Mouse (Mus musculus) limb, embryonic 15.5 days (tissue): ENCODE measurements around the gene Klrb1. TPM values are rescaled to one million over a fixed set of nuclear protein-coding genes. Genes with fewer than 3 reads are reported as not detected.
"Not testable (repeated sequence)": the region's sequence is repeated elsewhere in the genome, so short reads cannot be mapped to it uniquely, and the experiment has no call there.

ENCODE experiments used
- ATAC-seq: fragments of 200-750 bp; cut with Nextera tagmentation; 2 replicates; pipeline ENCODE4 v1.8.0; 2017; ENCODE audit warnings: low read depth, moderate TSS enrichment; ENCODE audit not compliant: insufficient number of reproducible peaks, low FRiP score, low TSS enrichment
- H3K27ac ChIP-seq: fragments of 300-500 bp; sonication (generic); 2 replicates; pipeline ENCODE4 v1.5.1; 2015; ENCODE audit warnings: moderate library complexity, mild to moderate bottlenecking, inconsistent platforms
- H3K27me3 ChIP-seq: fragments of 300-500 bp; sonication (generic); 2 replicates; pipeline ENCODE4 v1.6.1; 2015; ENCODE audit warnings: inconsistent platforms
- H3K36me3 ChIP-seq: fragments of 300-500 bp; sonication (generic); 2 replicates; pipeline ENCODE4 v1.6.1; 2015; ENCODE audit warnings: inconsistent platforms
- H3K4me1 ChIP-seq: fragments of 300-500 bp; sonication (generic); 2 replicates; pipeline ENCODE4 v1.6.1; 2015; ENCODE audit warnings: inconsistent platforms
- H3K4me2 ChIP-seq: fragments of 300-500 bp; sonication (generic); 2 replicates; pipeline ENCODE4 v1.6.1; 2015; ENCODE audit warnings: mild to moderate bottlenecking, inconsistent platforms
- H3K4me3 ChIP-seq: fragments of 300-500 bp; sonication (generic); 2 replicates; pipeline ENCODE4 v1.5.1; 2015; ENCODE audit warnings: mild to moderate bottlenecking, inconsistent platforms
- H3K9ac ChIP-seq: fragments of 300-500 bp; sonication (generic); 2 replicates; pipeline ENCODE4 v1.6.1; 2015; ENCODE audit warnings: inconsistent platforms
- H3K9me3 ChIP-seq: fragments of 300-500 bp; sonication (generic); 2 replicates; pipeline ENCODE4 v1.6.1; 2016; ENCODE audit warnings: inconsistent platforms
- WGBS: fragments of 180-500 bp; shearing (Covaris S2); methylation state at CpG from one replicate; pipeline ENCODE4 v1.1.7; 2015; 5-methylcytosine and 5-hydroxymethylcytosine counted together
- polyA plus RNA-seq: library from polyadenylated mRNA; unstranded; fragments of >200 nt; fragmentation: Nextera tagmentation; extraction: Ambion mirVana; gene quantifications from 2 replicates; pipeline ENCODE4 v1.2.1, GENCODE M21; 2015

Gene Klrb1
- polyA plus RNA-seq: not detected in 2 replicates

DNA sequence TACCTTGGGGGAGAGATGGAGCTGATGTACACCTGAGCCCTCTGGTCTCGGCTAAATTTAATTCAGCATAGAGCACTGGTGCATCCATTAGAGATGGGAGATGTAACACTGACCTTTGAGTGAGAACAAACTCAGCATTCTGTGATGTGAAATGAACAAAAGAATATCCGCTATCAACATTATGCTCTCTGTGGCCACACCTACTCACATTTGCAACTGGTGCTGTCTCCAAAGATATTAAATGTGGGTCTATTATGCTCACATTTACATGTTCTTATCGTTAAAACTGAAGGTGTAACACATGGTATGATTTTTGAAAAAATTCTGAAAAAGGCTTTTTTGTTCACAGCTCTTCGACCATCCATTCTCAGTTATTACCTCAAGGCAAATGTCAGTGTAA, at the start of gene Klrb1:
Gene Klrb1, minus strand, starts transcription at position 101 of the 400 bp plus-strand sequence.
- H3K4me2 ChIP-seq: no peak within 1 kb of the TSS
- WGBS: 81% methylated on average over 4 of the region's 4 CpGs
- H3K36me3 ChIP-seq: no peaks in the 10 kb centered on the region
- no peaks in the 10 kb centered on the region for H3K9me3 ChIP-seq
- ATAC-seq: no peak
- no peaks in the 10 kb centered on the region for H3K27me3 ChIP-seq
- no peak within 1 kb of the TSS for H3K4me3 ChIP-seq
- no peaks in the 10 kb centered on the region for H3K4me1 ChIP-seq
- no peak within 1 kb of the TSS for H3K9ac ChIP-seq
- H3K27ac ChIP-seq: no peak within 1 kb of the TSS

GRCm38 (mm10) chr6:128769481-128770253, 46.8 kb upstream of the Klrb1 start:
- H3K27ac ChIP-seq: no peak overlapping the region
- no peaks in the 10 kb centered on the region for H3K9me3 ChIP-seq
- no peaks in the 10 kb centered on the region for H3K36me3 ChIP-seq
- no peak overlapping the region for H3K4me2 ChIP-seq
- no peaks in the 10 kb centered on the region for H3K27me3 ChIP-seq
- no peak for ATAC-seq
- H3K4me3 ChIP-seq: no peak overlapping the region
- H3K4me1 ChIP-seq: 0 out of 2 replicates have a peak, but pooled peaks cover 2% of the 10 kb centered on the region
- H3K9ac ChIP-seq: no peak overlapping the region
- 73% methylated on average over 10 of the region's 10 CpGs for WGBS

- no peaks in the 10 kb centered on the region for H3K27me3 ChIP-seq
- no peaks in the 10 kb centered on the region for H3K9me3 ChIP-seq
- H3K4me3 ChIP-seq: no peak overlapping the region
- no peaks in the 10 kb centered on the region for H3K36me3 ChIP-seq
- peaks cover 2% of the 10 kb centered on the region; the same call in 1 of the 2 replicates for H3K4me1 ChIP-seq
- H3K9ac ChIP-seq: no peak overlapping the region
- no peak overlapping the region for H3K4me2 ChIP-seq
- ATAC-seq: no peak
- 79% methylated on average over 4 of the region's 4 CpGs for WGBS
- no peak overlapping the region for H3K27ac ChIP-seq
Observed at GRCm38 (mm10) chr6:128768047-128768446, 45.2 kb upstream of the Klrb1 start.

GRCm38 (mm10) chr6:128766486-128767254, 43.8 kb upstream of the Klrb1 start:
- H3K27me3 ChIP-seq, H3K9ac ChIP-seq, ATAC-seq, H3K9me3 ChIP-seq, H3K4me3 ChIP-seq, H3K4me2 ChIP-seq, H3K27ac ChIP-seq, H3K4me1 ChIP-seq, H3K36me3 ChIP-seq: not testable (repeated sequence)
- WGBS: 68% methylated on average over 6 of the region's 6 CpGs

- Histone ChIP-seq H3K9me3 (no peaks in the 10 kb centered on the region), H3K4me1 (peaks cover 6% of the 10 kb centered on the region; the same call in 1 of the 2 replicates), H3K27ac (no peak overlapping the region), H3K4me2 (no peak overlapping the region), H3K27me3 (no peaks in the 10 kb centered on the region), H3K4me3 (no peak overlapping the region), H3K9ac (no peak overlapping the region), H3K36me3 (no peaks in the 10 kb centered on the region)
- no peak for ATAC-seq
- 79% methylated on average over 1 of the region's 1 CpGs for WGBS
Observed at GRCm38 (mm10) chr6:128765211-128765610, 42.4 kb upstream of the Klrb1 start.

DNA sequence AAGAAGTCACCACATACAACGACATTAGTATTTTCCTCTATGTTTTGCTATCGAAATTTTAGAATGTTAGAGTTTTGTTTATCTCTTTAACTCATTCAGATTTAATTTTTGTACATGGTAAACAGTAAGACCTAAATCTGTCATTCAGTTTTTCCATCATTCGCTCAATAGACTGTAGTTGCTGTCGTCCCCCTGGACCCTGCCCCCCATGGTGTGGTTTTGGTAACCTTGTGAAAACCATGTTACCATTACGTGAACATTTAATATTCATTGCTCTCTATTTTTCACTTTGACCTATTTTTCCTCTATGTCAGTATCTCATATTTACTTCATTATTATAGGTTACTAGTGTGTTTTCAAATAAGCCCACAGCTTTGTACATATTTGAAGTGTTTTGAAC, 41.7 kb upstream of the Klrb1 start:
- WGBS: 14% methylated on average over 5 of the region's 5 CpGs

GRCm38 (mm10) chr6:128763736-128764523, 41.1 kb upstream of the Klrb1 start:
- Histone ChIP-seq H3K27ac (peak overlapping the region; percentile 80), H3K4me2 (peak overlapping the region; percentile 55), H3K4me3 (peak overlapping the region; percentile 47), H3K4me1 (peaks cover 4% of the 10 kb centered on the region; the same call in 1 of the 2 replicates), H3K9me3 (no peaks in the 10 kb centered on the region), H3K27me3 (no peaks in the 10 kb centered on the region), H3K9ac (peak overlapping the region; percentile 36; the same call in 1 of the 2 replicates), H3K36me3 (no peaks in the 10 kb centered on the region)
- ATAC-seq: peak; percentile 95
- WGBS: 2% methylated on average over 30 of the region's 30 CpGs

More for the DNA sequence above, 41.7 kb upstream of the Klrb1 start:
- Histone ChIP-seq H3K9ac (no peak overlapping the region), H3K36me3 (no peaks in the 10 kb centered on the region), H3K27ac (no peak overlapping the region), H3K27me3 (no peaks in the 10 kb centered on the region), H3K4me1 (peaks cover 4% of the 10 kb centered on the region; the same call in 1 of the 2 replicates), H3K9me3 (no peaks in the 10 kb centered on the region), H3K4me3 (peak overlapping the region; percentile 47), H3K4me2 (peak overlapping the region; percentile 55)
- no peak for ATAC-seq

DNA sequence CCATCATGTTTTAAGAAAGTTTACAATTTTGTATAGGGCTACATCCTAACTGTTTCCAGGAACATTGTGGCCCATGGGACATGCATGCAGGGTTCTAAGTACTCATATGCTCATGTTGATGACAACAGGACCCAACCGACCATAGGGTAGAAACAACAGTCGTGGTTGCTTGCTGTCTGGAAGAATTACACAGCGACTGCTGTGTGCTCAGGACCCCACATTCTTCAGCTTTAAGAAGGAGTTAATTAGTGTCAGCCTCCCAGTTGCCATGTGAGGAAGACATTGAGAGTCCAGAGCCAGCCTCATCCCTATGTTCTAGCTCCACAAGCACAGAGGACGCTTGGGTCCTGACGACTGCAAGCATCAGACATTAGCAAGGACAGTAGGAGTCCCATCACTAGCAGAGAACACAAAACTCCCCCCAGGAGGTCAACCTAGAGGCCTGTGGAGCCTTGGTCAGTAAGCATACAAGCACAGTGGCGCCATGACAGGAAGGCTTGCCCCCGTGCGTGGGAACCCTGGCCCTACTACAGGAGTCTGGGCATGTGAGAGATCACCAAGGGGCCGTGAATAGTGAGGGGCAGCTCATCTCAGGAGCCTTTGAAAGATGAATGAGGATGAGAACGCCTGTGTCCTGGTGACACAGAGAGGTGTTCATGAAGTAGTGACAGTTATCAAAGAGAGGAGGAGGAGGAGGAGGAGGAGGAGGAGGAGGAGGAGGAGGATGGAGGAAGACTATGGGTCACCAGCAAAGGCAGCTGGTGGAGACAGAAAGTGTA, 40.2 kb upstream of the Klrb1 start:
- not testable (repeated sequence) for H3K27me3 ChIP-seq, H3K27ac ChIP-seq, H3K4me1 ChIP-seq, H3K9me3 ChIP-seq, H3K36me3 ChIP-seq, ATAC-seq, H3K9ac ChIP-seq
- Histone ChIP-seq H3K4me2 (peak overlapping the region; percentile 55), H3K4me3 (peak overlapping the region; percentile 47)
- 77% methylated on average over 9 of the region's 10 CpGs for WGBS

DNA sequence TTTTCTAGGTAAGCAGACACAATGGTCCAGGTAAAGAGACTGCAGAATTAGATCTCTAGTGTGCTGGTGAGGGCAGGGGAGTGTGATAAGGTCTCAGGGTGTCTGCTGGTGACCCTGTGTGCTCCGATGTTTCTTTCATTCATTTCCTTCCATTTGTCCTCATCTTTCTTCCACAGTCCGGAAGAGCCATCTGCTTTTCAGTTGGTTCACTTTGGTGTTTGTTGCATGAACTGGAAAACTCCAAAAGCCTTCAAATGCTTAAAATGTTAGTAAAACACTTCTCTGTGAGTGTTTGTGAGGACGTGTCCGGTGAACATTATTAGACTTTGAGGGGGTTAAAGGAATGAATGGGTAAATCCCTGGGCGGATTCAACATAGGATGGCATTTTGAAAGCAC, 38.3 kb upstream of the Klrb1 start:
- Histone ChIP-seq H3K4me3 (peak overlapping the region; percentile 62), H3K36me3 (no peaks in the 10 kb centered on the region), H3K4me2 (peak overlapping the region; percentile 42), H3K4me1 (peaks cover 4% of the 10 kb centered on the region; the same call in 1 of the 2 replicates), H3K9ac (no peak overlapping the region), H3K27me3 (no peaks in the 10 kb centered on the region), H3K27ac (0 out of 2 replicates have a peak overlapping the region, but pooled peaks have one; percentile 18), H3K9me3 (no peaks in the 10 kb centered on the region)
- no peak for ATAC-seq
- WGBS: 37% methylated on average over 5 of the region's 5 CpGs

DNA sequence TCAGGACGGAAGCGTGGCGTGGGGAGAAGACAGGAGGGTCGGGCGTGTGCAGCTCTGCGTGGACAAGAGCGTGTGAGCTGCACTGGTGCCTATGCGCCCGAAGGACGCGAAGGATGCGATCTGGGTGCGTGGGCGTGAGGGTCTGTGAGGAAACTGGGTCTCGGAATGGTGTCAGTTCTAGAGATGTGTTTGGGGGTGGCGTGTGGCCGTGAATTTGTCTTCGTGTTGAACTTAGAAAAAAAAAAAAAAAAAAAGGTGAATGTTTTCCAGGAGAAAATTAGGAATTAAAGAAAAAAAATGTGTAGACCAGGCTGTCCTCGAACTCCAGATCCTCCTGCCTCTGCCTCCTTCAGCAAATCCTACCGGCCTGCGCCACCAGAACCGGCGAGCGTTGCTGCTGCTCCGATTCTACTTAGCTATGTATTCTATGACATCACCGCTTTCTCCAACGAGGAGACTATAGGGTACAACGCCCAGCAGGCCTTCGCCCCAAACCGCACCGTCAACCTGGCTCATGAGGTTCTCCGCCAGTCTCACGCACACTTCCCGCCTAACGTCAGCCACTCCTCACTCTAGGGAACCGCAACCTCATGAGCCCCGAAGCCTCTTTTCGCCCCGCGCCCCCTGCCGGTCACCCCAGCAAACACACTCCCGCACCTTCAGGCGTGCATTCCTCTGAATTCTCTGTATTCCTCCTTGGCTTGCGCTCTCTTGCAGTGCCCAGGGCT, 37.7 kb upstream of the Klrb1 start:
- WGBS: under 1% methylated on average over 44 of the region's 44 CpGs
- Histone ChIP-seq H3K9ac (peak overlapping the region; percentile 61), H3K27ac (peak overlapping the region; percentile 93), H3K4me3 (peak overlapping the region; percentile 62), H3K4me2 (peak overlapping the region; percentile 42)
- not testable (repeated sequence) for H3K27me3 ChIP-seq, H3K4me1 ChIP-seq, H3K9me3 ChIP-seq, H3K36me3 ChIP-seq
- peak; percentile 72 for ATAC-seq
